Mouse (Mus musculus) CD8-positive naive resting alpha-beta T cell, adult 2 months (primary cell): ENCODE measurements around the gene 4933407L21Rik.

Source experiments
- DNase-seq, 2 experiments: peaks; one replicate each; pipeline ENCODE4 v3.0.0; 2022; ENCODE audit warnings: low read depth in 2 of 2, low spot score in 2 of 2

The 4933407L21Rik gene

DNA sequence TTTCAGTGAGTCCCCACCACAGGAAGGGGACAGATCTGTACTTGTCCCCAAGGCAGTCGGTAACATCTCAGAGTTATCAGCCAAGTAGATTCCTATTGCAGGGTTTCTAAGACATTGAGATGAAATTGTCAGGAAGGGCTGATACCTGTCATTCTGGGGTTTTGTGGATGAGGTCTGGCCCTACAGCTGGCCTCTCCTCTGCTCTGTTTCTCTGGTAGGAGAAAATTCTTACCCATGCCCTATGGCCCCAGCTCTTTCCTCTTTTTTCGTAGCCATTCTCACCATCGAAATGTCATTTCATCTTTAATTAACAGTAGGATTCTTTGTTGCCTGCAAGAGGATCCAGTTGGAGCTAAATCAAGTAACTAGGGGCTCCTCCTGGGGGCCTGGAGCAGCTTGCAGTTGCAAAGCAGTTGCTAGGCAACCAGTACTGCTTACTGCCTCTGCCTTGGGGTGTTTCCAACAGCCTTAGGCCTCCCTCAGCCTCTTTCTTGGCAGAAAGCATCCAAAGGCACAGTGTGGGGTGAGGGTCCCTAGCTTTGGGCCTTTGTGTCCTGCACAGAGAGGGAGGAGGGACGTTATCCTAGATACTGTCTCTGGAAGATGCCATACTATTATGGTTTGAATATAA lies at the start of gene 4933407L21Rik:
4933407L21Rik (plus strand) TSS at position 427 of the 631 bp plus-strand sequence.
- no peak for DNase-seq

DNA sequence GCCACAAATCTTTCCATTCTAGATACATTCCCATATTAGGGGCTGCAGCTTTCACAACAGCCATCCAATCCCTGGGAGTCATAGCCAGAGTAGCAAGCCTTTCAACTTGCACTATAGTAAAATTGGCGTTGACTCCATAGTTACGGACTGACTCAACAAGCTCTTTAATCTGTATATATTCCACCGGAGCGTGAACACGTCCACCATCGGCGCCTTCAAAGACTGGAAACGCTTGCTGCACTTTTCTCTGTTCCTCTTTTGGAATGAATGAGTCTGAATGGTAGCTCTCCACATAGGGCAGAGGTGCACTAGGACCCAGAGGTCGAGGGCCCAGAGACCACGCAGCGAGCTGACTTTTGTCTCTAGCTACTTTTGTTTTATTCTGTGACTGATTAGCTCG lies 46.3 kb upstream of the 4933407L21Rik start:
- no peak for DNase-seq

DNA sequence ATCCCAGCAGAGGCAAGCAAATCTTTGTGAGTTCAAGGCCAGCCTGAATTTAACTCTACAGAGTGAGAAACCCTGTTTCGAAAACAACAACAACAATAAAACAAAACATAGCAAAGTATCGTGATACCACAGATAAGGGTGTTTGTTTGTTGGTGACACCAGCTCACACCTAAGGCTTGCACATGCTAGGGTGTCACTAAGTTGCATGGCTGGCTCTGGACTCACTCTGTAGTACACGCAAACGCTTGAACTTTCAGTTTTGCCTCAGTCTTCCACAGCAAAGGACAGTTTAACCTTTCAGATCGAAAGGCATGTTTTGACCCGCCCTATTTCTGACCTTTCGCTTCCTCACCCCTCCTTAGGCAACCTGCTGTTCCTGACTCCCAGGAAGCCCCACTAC lies 41.1 kb upstream of the 4933407L21Rik start:
- DNase-seq: no peak

DNA sequence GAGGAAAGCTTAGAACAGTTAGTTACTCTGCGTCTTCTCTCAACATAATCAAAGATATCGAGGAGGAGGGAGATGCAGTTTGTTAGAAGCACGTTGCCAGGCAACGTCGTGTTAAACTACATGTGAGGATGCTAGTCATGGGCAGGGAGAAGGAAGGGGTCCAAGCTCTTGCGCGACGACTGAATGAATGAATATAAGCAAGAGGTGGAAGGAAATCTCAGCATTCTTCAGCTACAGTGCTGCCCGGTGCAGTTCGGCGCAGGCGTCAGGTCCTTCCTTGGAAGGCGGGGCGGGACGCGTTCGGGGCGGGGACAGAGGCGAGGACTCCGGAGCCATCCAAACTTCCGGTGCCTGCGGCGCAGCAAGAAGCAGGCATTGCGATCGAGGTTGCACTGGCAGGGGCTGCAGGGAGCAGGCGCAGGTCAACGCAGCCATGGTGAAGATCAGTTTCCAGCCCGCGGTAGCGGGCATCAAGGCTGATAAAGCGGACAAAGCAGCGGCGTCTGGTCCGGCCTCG lies 34.0 kb upstream of the 4933407L21Rik start, which contains the start of gene Itm2c:
Itm2c (plus strand) TSS at position 51 of the 517 bp plus-strand sequence.
- peak; percentile 78 to 87 for DNase-seq

DNA sequence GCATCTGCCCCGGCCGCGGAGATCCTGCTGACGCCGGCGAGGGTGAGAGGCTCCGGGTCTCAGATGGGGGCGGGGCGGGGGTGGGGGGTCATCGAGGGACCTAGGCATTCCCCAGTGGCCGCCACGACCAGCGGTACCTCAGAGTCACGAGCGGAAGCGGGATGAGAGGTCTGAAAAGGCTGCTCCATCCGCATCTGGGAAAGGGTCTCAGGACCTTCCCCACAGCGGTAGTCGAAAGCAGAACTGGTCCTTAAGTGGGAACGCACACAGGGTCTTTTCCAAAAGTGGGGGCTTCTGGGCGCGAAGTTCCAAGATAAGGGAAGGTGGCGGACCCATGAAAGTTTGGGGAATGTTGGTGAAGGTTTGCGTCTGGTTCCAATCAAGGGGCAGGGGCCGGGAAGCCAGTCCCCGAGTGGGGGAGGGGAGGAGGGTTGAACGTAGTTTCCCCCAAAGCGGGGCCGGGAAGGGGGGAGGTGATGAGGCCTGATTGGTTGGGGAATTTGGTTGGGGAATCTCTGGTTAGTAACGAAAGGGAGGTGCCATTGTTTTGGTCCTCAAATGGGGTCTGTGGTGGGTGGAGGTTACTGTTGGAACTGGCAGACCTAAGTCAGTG lies 33.4 kb upstream of the 4933407L21Rik start:
- DNase-seq: peak in 1 of 2 experiments; percentile 6

DNA sequence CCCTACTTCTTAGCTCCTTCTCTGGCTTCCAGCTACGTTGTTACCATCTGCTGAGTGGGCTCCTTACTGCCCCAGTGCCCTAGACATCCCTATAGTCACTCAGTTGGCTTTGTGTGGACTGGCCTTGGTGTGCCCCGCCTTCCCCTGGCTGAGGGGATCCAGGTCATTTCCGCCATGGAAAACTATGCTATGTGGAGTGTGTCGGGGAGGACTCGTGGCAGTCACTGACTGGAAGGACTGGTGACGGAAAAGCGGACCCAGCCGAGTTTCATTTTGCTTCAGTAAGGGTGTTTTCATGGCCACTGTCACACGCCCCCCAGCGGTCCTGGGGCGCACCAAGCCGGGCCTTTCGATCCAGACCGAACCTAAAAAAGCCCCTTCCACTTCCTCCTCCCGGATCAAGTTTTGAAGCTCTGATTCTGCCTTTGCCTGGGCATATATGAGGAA lies 32.9 kb upstream of the 4933407L21Rik start:
- peak; percentile 44 to 56 for DNase-seq

DNA sequence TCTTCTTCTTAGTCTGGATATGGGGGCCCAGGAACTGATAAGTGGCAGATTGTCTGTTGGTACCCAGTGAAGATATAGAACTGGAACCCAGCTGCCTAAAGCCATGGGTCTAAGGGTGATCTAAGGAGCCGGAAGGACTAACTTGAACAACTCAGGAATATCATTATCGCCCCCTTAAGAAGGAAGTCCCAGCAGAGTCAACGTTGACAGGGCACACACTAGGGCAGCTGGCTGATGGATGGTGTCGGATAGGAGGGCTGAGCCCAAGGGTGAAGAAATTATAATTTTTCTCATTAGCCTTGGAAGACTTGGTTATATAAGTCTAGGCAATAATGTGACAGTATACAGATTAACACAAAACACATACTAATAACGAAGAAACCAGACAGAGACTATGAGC lies 32.2 kb upstream of the 4933407L21Rik start:
- no peak for DNase-seq

DNA sequence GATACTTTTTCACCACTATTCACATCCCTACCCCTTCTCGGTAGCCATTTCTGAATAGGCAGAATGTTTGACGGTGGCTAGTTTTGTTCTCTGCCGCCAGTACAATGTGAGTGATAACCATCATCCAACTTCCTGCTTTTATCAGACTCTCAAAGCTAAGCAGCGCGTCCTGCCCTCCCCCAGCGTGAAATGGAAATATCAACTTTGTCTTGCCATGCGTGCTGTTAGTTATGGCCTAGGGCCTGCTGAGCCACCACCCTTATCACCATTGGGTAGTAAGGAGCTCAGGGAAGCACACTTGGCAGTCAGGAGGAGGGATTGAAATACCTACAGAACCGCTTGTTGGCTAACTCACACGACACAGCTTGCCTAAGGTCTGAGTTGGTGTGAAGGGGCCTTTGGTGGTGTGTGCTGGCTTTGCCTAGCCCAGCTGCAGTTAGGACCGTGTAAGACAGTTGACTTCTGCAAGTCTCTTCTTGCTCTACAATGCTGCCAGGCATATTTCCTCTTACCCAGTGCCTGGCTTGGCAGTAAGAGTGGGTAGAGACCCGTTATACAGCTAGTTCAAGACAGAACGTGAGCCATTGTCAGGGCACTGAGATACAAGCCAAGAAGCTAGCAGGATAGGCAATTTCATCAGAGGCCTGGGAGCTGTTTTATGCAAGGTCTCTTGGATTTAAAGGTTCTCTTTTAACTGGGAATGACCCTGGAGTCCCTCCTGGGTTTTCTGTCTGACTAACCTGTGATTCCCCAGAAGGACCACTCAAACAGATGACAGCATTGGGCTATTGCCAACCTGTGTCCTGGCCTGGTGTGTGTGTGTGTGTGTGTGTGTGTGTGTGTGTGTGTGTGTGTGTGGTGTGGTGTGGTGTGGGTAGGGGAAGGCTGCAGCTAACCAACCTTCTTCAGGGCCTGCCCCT lies 31.2 kb upstream of the 4933407L21Rik start:
- DNase-seq: peak in 1 of 2 experiments; percentile 9

DNA sequence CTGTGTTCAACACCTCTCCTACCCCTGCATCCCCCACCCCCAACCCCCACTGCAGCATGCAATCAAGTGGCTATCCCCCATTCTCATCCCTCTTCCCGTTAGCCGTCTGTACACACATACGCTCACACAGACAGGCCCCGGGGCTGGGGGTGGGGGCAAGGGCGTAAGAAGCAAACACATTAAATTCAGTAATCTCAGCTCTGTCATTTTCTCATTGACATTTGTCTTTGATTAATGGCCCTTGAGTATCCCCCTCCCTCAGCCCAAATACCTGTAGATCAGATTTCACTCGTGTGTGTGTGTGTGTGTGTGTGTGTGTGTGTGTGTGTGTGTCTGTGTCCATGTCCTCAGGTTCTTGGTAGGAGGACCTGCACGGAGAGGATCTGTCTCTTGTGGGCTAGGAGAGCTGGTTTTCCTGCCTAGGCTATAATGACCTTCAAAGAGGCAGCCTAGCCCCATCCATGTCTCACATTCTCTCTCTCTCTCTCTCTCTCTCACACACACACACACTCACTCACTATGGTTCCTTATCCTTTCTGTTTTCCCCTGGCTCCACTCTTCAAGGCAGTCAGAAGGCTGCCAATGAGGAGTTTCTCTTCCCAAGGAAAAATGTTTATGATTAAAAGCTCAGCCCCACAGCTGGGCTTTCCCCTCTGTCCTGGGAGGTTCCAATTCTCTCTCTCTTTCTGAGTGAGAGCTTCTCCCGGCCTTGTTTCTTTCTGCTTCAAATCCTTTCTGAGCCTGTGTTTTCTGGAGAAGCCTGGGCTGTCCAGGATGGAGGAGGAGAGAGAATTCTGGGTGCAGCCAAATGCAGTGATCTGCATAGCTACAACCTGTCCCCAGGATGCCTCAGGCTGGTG lies 30.2 kb upstream of the 4933407L21Rik start:
- DNase-seq: no peak

DNA sequence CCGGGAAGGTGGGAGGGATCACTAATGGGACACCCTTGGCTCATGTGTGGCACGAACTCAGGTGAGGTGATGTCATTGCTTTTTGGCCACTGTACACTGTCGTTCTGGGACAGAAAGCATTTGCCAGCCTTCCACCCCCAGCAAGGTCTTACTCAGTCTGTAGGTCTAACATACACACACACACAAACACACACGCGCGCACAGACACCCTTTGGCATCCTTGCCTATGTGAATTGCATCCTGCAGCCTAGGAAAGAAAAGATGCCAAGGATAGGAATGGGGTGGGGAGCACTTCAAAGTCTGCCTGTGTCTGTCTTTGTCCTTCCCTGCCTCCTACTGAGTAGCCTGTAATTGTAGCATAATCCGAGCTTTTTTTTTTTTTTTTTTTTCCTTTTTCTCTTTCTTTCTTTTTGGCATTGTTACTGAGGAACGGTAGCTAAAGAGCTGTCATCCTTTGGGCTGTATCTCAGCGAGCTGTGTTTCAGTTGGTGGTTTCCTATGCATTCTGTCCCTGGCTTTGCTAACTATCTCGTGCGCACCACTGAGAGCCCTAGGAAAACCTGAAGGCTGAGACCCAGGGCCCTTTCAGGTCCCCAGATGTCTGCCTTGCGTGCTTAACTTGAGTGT lies 29.4 kb upstream of the 4933407L21Rik start:
- no peak for DNase-seq

DNA sequence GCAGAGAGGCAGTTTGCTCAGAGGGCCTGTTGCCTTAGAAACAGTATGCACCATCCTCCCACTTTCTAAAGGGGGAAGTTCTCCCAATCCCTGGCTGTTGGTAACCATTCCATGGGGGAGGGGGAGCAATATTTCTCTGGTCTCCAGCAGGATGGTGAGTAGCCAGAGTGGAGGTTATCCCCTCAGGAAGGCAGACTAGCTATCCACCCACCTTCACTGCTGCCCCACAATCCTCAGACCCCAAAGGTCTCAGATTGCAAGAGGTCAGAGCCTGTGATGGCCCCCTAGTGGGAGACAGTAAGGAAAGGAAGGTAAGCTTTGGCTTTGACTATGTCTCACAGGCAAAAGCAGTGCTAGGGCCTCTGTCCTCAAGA lies 28.9 kb upstream of the 4933407L21Rik start:
- DNase-seq: no peak

DNA sequence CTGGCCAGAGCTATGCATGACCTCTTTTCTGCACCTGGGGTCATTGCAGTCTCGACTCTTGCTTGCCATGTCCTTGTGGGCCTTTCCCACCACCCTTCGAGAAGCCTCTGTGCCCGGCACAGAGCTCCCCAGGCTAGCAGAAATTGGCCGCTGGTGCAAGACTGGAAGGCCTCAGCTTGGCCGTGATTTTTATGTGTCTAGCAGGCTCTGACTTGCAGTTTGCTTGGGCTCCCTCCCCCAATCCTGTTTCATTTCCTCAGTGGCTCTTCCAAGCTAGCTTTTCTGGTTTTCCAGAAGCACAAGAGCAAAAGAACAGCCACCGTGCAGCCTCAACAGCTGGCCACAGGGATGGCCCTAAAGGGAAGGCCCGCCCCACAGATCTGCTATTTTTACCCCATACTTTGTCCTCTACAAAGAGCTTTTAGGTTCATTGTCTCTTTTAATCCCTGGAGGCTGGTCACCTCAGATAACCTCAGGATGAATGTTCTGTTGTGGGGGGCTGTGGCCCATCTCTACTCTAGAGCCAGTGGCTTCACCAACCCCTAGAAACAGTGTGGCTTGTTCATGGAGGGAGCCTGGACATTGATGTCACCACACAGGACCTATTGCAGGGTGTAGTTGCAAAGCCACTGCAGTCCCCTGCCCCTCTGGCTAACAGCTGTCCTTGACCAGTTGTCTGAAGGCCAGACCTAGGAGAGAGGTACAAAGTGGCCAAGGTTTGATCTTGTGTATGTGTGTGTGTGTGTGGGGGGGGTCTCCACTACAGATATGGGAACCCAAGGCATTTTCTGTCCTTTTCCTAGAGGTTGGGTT lies 27.6 kb upstream of the 4933407L21Rik start:
- no peak for DNase-seq

DNA sequence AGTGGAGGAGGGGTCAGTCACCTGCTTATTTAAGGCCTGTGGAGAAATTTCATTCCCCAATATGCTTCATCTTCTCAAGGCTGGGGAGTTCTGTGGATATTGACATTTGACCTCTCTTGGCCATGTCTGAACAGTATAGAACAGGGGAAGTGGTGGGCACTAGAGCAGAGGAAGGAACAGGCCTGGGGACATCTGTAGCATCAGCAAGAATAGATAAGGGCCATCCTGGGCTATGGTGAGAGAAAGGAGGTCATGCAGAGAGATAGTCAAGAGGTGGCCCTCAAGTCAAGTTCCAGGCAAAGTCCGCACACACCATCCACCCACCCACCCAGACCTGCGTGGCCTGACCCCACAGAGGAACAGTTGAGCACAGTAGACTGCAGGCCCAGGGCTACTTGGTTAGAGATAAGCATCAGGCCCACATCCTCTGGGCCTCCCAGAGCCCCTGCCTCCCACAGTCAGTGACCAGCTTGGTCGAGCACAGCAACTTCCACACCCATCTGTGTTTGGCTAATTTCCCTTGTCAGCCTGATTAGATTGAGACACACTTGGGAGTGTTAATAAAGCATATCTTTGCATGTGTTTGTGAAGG lies 26.7 kb upstream of the 4933407L21Rik start:
- DNase-seq: no peak

DNA sequence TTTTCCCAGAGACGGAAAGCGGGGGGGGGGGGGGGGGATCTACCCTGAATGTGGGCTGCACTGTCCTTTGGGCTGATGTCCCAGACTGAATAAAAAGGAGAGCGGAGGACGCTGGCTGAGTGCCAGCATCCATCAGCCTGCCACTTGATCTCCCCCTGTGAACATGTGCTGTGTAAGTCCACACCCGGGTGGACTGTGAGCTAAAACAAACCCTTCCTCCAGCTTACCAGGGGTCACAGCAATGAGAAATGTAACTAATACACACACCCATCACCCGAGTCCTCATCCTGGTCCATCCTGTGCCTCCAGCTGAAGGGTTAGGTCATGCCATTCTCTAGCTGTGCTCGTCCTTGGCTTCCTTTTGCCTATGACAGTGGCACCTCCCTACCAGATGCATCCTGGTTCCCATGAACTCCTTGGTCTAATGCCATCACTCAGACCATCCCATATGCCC lies 26.1 kb upstream of the 4933407L21Rik start:
- DNase-seq: no peak

DNA sequence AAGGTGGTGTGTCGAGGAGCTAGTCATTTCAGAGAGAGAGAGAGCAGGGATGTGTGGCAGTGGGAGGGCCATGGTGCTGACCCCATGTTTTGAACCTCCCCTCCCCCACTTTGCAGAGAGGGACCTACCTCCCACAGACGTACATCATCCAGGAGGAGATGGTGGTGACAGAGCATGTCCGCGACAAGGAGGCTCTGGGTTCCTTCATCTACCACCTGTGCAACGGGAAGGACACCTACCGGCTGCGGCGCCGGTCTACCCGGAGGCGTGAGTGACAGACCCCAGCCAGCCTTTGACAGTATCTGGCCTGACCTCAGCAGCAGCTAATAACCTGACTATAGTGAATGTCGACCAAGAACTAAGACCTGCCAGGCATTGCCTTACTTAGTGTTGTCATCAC lies 21.4 kb upstream of the 4933407L21Rik start:
- DNase-seq: no peak

DNA sequence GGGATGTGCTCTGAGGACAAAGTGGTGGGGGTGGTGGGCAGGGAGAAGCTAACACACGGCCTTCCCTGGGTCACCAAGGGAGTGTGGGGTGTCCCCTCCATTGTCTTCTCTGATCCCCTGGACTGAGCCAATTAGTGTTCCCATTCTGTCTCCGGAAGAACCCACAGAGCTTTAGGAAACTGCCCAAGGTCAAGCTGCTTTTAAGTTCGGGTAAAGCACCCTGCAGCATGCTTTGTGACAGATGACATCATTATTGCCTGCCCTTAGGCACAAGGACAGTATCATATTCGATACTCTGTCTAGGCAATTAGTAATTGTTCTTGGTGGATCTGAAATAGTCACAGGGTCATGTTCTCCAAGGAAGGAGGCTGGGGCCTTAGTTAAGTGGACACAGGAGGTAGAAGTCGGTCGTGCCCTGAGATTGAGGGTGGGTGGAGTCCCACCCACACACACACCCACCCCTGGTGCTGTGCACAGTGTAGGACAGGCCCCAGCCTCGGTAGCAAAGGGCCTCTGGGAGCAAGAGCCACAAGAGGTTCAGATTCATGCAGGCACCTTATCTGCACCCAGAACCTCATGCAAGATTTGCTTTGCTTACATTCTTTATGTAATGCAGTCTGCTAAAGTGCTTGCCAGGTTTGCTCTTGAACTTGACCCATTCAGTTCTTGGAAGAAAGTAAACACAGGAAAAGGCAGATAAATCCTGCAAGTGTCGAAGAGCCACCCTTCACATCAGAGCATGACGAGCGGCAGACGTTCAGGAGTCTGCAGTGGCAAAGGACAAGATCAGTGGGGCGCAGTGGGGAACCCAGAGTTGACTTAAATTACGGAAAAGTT lies 19.3 kb upstream of the 4933407L21Rik start:
- DNase-seq: no peak

DNA sequence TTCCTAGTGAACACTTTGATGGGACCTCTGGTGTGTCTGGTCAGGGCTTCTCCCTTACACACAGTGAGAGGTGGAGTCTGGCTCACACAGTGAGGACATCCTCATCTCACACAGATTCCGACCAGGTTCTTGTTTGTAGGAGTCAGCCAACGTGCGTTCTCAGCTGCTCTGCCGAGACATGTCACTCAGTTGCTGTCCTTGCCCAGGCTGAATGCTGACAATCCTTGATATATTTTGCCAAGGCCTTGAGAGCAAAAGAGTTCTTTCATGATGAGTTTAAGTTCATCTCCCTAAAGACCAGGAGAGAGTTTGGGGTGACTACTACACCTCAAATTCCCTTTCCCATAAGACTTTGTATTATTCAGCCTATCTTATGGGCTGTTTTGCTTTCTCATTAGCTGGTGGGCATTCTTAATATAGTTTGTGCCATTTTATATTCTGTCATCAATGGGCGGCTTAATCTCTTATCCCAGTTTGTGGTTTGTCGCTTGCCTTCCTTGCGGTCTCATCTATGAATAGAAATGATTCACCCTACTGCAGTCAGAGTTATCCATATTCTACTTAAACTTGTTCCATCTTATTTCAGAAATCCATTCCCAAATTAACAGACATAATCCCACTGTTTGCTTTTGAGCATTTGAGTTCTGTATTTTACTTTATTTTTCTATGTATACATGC lies 15.1 kb upstream of the 4933407L21Rik start:
- no peak for DNase-seq
